Mouse (Mus musculus) c-Kit-positive CD71-positive TER-119-negative erythroid progenitor cells, embryonic 14.5 days (primary cell): Measurements from ENCODE around the gene Tex2.
"Not testable (repeated sequence)": the region's sequence is repeated elsewhere in the genome, so short reads cannot be mapped to it uniquely, and the experiment has no call there.

Experiments
- DNase-seq: peaks from one replicate; pipeline ENCODE4 v3.0.0-alpha.2; 2013; ENCODE audit warnings: low read depth

Tex2 gene

GRCm38 (mm10) chr11:106612961-106613637 is at the start of gene Tex2:
TSS of gene Tex2 (minus strand) at chr11:106613423.
- DNase-seq: peak; percentile 91

- DNase-seq: no peak
These were observed 49.6 kb upstream of the Tex2 start for GRCm38 (mm10) chr11:106662634-106663407.

- DNase-seq: no peak
These were observed 47.3 kb upstream of the Tex2 start for GRCm38 (mm10) chr11:106660453-106661081.

- no peak for DNase-seq
These were observed 46.5 kb upstream of the Tex2 start for GRCm38 (mm10) chr11:106659598-106660295.

- no peak for DNase-seq
These were observed 45.0 kb upstream of the Tex2 start for GRCm38 (mm10) chr11:106658051-106658880.

GRCm38 (mm10) chr11:106656896-106657498 is 43.8 kb upstream of the Tex2 start:
- not testable (repeated sequence) for DNase-seq

GRCm38 (mm10) chr11:106648347-106648746 is 35.1 kb upstream of the Tex2 start:
- DNase-seq: peak; percentile 51

- no peak for DNase-seq
These were observed 29.9 kb upstream of the Tex2 start for GRCm38 (mm10) chr11:106642966-106643637.

- no peak for DNase-seq
These were observed 28.4 kb upstream of the Tex2 start for GRCm38 (mm10) chr11:106641580-106641979.

GRCm38 (mm10) chr11:106640059-106640458 is 26.8 kb upstream of the Tex2 start:
- DNase-seq: no peak

- DNase-seq: no peak
These were observed 26.1 kb upstream of the Tex2 start for GRCm38 (mm10) chr11:106639356-106639692.

- no peak for DNase-seq
These were observed 25.5 kb upstream of the Tex2 start for GRCm38 (mm10) chr11:106638551-106639355.

- DNase-seq: no peak
These were observed 24.5 kb upstream of the Tex2 start for GRCm38 (mm10) chr11:106637754-106638153.

GRCm38 (mm10) chr11:106635946-106636345 is 22.7 kb upstream of the Tex2 start:
- no peak for DNase-seq

- DNase-seq: not testable (repeated sequence)
These were observed 21.0 kb upstream of the Tex2 start for GRCm38 (mm10) chr11:106634175-106634574.

GRCm38 (mm10) chr11:106633456-106633855 is 20.2 kb upstream of the Tex2 start:
- DNase-seq: no peak

- peak; percentile 44 for DNase-seq
These were observed 14.5 kb upstream of the Tex2 start for GRCm38 (mm10) chr11:106627692-106628091.

- DNase-seq: no peak
These were observed 12.4 kb upstream of the Tex2 start for GRCm38 (mm10) chr11:106625577-106625976.

GRCm38 (mm10) chr11:106623629-106624028 is 10.4 kb upstream of the Tex2 start:
- DNase-seq: no peak

GRCm38 (mm10) chr11:106622056-106622455 is 8.8 kb upstream of the Tex2 start:
- DNase-seq: no peak
